Mouse (Mus musculus): ENCODE measurements at regions not wholly inside any gene's neighbourhood (a gene's known extent, or its start where the extent isn't known, plus 50 kb on each side); places are given as distances from the start of the nearest gene placed in this dataset.

- DNase-seq (ENCODE audit: low spot score): no peak
These were observed 51.5 kb upstream of the Stmnd1 start for GRCm38 (mm10) chr13:46222031-46222430.

DNA sequence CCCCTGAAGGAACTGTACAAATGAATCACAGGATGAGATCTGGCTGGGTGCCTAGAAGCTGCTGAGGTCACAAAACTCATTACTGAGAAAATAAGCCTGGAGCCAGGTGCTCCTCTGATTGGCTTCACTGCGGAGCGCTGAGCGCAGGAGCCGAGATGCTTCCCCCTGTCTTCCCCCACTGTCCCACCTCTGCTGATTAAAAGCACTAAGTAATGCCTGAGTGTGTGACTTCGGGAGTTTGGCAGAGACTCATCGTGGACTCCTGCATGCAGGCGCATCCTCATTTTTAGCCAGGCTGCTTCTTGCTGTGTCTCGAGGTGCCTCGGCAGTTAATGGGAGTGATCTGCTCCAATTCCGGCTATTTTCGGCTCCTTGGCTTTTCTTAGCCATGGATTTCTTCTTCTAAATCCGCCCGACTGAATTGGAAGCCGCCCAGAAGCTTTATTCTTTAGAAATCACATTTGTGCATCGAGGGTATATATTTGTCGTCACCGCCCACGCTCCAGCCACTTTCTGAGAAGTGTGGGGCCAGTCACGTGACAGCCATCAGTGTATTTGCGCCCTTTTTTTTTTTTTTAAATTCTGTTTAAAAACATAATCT, 55.3 kb upstream of the Stmnd1 start:
- DNase-seq (ENCODE audit: low spot score): no peak

GRCm38 (mm10) chr13:46216954-46217838, 56.3 kb upstream of the Stmnd1 start:
- no peak for DNase-seq (ENCODE audit: low spot score)

GRCm38 (mm10) chr13:46203551-46203950, 70.0 kb upstream of the Stmnd1 start:
- DNase-seq (ENCODE audit: low spot score): no peak

DNA sequence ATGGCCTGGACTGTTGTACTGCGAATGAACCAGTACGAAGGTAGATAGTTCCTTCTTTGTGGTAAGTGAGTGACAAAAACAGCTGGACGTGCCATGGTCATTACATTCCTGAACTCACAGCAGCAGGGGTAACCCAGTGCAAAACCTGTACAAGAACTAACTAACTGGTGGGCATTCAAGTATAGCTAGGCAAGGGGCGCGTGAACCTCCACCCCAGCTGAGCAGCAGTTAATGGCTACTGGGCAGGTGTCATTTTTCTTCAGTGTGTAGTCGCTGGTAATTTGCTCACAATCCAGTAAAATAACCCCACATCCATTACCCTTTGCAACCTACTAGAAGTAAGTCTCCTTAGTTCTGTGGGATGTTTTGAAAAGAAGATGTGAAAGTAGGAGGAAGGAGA, 70.9 kb upstream of the Stmnd1 start:
- no peak for DNase-seq (ENCODE audit: low spot score)

DNA sequence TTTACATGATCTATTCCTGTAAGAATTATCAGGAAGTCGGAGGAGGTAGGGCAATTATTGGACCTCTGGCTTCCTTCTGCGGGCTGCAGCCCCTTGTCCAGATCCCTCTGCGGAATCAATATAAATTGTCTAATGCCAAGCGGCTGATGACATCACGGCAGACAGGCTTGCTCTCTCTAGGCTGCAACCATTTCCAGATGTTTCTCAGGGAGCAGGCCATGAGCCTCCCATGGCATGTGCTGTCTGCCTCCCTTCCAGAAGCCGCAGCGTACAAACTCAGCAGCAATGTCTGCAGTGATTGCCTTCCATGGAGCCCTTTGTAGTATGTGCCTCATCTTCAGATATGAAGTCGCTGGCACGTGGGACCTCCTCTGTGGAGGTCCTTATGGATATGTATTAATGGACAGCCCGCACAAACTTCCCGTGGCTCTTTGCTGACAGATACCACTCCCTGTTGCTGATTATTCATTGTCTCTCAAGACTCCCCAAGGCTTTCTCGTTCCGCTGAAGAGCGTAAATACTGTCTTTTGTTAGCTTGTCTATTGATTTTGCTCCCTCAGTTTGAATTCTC, 72.4 kb upstream of the Stmnd1 start:
- no peak for DNase-seq (ENCODE audit: low spot score)

DNA sequence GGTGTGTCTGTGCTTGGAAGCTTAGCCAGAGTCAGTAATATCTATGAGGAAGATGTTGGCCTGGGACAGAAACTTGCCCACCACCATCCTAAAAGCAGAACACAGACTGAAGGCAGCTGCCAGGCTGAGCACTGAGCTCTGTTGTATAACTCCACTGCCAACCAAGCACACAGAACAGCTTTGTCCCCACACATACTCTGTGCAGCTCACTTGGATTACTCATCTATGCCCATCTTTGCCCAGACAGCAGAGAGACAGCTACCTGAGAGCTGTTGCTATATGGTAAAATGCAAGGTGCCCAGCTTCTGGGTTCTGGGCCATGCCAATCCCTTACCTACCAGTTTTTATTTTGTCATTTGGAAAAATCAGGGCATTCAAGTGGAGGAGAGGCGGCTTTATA, 80.4 kb upstream of the Stmnd1 start:
- no peak for DNase-seq (ENCODE audit: low spot score)

GRCm38 (mm10) chr13:46189726-46190125, 83.8 kb upstream of the Stmnd1 start:
- DNase-seq (ENCODE audit: low spot score): no peak

DNA sequence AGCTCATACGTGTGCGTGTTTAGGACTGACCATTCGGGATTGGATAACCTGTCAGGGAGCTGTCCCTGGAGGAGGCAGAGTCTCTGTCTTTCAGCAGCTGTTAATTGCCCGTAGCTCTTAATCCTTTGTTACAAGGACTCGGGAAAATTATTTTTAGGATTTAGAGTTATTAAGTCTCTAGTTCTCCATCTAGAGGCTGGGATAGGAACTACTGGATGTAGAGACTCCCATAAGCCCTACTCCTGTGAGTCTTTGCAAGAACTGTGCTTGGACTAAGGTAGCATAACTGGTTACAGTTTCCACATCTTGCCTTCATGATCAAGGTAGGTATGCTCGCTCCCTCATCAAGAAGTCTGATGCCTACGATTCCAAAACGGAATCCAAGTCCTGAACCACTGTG, 90.7 kb upstream of the Stmnd1 start:
- no peak for DNase-seq (ENCODE audit: low spot score)

DNA sequence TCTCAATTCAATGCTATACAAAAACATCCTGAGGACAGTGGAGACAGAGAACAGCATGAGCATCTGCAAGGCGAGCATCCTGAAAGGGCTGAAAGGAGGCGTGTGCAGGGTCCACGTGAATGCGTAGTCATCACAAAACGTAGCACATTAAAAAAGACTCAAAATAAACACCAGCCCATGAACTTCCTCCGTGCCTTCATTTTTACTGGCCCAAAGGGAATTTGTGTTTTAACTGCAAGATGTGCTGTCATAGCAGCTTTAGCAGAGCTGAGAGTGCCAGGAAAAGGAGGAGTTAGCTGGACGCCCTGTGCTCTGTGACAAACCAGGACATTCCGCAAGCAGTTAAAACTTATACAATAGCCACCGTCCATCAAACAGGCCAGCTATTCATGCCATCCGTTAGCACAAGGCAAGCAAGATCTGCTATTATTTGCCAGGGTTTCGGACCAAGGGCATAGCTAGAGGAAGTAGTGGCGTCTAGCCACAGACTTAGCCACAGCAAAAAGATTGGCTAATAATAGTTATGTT, 92.9 kb upstream of the Stmnd1 start:
- no peak for DNase-seq (ENCODE audit: low spot score)

DNA sequence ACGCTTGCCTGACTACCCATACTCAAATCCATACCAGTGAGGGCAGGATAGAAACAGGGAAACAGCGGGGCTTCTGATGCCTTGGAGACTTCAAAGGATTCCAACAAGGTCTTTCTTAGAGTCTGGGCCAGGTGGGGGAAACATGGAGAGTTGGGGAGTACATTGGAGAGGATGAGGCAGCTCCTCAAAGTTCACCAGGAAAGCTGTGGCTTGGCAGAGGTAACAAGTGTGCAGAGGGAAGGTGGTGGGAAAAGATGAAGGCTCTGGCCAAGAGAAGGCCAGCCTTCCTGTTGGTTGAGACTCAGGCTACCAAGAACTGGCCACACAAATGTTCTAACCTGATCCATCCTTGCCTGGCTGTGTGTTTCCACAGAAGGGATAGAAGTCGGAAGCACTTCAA, 93.6 kb upstream of the Stmnd1 start:
- DNase-seq (ENCODE audit: low spot score): no peak

DNA sequence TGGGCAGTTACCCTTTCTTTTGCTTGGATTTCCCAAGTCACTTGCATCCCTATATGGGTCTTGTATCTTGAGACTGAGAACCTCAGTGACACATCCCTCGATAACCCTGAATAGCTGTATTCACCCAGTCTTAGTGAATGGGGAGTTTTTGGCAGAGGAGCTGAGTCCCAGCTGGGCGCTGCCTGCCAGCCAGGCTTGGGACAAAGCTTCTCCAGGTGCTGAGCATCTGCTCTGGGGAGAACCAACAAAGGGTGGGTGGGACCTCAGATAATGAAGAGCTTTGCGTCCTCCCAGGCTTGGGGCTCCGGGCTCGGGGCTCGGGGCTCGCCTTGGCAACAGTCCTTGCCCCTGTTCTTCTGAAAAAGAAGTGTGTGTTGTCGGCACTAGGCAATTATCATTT, 100.4 kb upstream of the Stmnd1 start:
- no peak for DNase-seq (ENCODE audit: low spot score)

- peak; percentile 57 for DNase-seq (ENCODE audit: low spot score)
These were observed 111.5 kb upstream of the Stmnd1 start for GRCm38 (mm10) chr13:46162025-46162374.

DNA sequence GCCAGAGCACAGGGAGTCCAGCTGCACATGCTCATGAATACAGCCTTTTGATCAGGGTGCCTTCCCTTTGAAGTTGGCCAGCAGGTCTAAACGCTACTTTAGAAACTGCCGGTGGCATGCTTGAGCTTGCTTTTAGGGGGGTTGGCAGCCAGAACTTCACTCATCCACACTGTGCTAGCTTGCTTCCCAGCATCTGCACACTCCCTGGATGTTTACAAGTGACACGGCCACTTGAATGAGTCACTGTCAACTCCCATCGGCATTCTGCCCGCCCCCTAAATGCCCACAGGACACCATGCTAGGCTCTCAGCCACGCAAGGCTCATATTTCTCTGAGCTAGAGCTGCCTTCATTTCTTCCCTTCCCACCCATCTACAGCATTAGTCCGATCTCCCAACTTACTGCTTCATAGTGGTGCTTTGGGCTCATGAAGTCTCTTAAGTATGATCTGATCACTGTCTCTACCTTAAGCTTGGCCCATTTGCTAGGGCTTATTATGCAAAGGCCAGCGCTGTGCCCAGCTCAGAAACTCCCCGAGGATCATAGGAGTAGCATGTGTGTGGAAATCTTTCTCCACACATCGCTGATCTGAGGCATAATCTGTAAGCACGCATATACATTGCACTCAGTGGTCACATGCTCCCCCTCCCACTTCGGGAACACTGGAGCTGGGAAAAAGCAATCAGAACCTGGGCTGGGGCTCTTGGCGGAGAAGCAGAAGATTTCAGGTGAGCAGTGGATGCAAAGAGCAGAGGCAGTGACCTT, 112.1 kb upstream of the Stmnd1 start:
- DNase-seq (ENCODE audit: low spot score): no peak

DNA sequence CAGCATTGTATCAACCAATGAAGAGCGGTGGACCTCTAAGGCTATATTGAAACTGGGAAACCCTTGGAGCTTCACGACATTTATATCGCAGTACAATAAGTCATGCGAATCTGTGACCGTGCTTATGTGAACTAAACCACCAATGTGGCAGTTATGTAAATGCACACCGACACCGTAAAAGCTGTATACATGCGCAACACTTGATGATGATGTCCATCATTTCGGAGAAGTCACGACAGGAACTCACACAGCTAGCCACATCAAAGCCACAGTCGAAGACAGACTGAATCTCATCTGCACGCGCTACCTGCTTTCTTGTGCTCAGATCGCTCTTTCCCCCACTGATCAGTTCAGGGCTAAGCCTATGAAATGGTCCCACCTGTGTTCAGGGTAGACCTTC, 114.2 kb upstream of the Stmnd1 start:
- no peak for DNase-seq (ENCODE audit: low spot score)

DNA sequence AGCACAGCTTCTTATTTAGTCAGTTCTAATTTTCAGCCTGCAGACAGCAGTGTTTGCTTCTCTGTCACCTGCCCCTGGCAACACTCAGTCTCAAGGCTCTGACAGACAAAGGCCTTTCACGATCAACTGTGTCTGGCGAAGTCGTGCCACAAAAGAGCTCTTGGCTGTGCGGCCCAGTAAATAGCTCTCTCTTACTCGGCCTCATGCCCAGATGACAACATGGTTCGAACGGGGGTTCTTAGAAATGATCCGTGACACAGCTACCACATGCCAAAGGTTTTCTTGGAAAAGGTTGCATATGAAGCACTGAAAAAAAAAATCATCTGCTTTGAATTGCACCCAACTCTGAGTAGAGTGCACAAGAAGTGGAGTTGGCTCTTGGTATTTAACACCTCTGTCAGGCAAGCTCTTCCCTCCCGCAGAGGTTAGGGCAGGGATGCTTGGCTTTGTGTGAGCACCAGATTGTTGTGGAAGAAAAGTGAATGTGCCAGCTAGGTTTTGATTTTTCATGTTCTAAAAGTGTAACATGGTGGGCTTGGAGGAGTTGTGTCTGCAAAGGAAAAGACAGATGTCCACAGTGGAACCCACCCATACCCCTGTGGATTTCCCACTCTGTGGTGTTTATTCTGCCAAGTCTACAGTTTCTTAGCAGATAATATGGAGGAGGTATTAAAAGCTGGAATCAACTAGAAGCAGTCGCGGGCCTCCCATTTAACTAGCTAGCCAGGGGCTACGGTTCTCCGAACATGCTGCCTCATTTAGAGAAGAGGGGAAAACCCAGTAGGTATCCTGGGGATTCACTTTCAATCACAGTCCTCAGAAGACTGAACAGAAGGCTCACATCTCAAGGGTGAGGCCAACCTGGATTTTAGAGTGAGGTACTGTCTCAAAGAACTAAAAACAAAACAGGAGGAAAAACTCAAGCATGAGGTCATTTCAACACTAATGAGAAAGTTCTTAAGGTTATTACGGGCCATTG, 120.0 kb upstream of the Stmnd1 start:
- DNase-seq (ENCODE audit: low spot score): no peak

DNA sequence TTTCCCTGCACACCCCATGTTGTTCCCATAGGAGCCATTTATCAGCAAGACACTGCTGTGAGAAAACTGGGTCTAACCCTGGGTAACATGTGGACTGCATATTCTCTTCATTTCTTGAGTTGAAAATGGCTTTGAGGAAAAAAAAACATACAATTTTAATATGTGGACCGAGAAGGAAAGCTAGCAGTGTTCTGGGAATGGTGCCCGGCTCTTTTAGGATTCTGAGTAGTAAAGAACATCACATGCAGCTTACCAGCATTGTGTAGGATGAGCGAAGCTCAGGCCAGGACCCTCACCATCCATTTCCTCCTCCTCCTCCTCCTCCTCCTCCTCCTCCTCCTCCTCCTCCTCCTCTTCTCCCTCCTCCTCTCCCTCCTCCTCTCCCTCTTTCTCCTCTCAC, 133.5 kb upstream of the Stmnd1 start:
- DNase-seq (ENCODE audit: low spot score): no peak

GRCm38 (mm10) chr13:46139251-46139650, 134.3 kb upstream of the Stmnd1 start:
- no peak for DNase-seq (ENCODE audit: low spot score)

DNA sequence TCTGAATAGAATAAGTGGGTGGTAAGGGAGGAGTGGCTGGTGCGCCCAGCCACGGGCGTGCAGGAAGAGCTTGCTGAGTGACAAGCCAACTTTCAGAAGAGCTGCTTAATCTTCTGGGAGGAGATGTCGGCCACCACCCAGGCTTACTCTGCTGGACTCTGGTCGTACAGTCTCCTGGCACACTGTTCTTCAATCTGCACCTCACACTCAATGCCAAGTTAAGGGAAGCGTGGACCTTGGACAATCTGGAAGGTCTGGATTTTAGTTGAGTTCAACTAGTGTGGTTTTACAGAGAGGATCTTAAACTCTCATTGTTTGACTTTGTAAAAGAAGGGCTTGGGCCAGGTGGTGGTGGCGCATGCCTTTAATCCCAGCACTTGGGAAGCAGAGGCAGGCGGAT, 138.1 kb upstream of the Stmnd1 start:
- no peak for DNase-seq (ENCODE audit: low spot score)

- DNase-seq (ENCODE audit: low spot score): no peak
These were observed 144.2 kb upstream of the Stmnd1 start for GRCm38 (mm10) chr13:46129236-46129855.
